Mouse (Mus musculus) right cerebral cortex, postnatal 4 days (tissue): ENCODE data around the gene Col6a3.

ENCODE experiments used
- DNase-seq: peaks from one replicate; pipeline ENCODE4 v3.0.0-alpha.2; 2022

The Col6a3 gene

GRCm38 (mm10) chr1:90793368-90793767 lies 50.4 kb downstream of the Col6a3 start:
- DNase-seq = no peak

- no peak for DNase-seq
Observed at GRCm38 (mm10) chr1:90790925-90791324, 52.8 kb downstream of the Col6a3 start.

GRCm38 (mm10) chr1:90789506-90789905 lies 54.3 kb downstream of the Col6a3 start:
- DNase-seq = no peak

DNA sequence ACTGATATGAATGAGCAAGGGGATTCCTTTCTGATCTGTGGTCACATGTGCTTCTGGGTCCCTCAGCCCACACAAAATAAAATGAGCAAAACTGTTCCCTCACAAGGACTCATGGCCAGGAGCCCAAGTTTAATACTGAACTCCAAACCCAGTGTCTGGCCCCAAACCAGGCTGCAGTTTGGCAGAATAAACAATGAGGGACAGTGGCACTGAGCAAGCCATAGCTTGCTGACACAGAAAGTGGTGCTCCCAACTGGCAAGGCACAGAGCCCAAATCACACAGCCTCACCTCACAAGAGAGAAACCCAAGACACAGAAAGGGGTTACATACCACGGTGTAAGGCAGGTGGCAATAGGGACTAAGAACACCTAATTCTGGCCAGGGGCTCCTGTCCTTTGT lies 63.3 kb downstream of the Col6a3 start:
- no peak for DNase-seq

DNA sequence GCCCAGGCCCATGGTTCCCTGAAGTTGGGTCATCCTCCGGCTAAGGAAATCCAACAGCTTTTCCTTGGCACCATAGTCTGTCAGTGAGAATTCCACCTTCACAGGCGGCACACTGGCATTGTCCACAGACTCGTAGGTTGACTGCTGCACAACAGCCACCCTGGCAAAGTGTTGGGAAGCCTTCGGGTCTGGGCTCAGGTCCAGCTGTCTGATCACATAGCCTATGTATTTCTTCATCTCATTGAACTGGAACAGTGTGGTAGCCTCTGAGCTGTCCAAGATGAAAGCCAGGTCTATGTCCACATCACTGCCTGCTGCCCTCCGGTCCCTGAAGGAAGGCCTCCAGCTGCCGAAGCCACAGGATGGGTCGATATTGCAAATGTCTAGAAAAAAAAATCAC lies 64.7 kb downstream of the Col6a3 start:
- DNase-seq = no peak

- peak; percentile 33 for DNase-seq
Observed at GRCm38 (mm10) chr1:90775477-90776241, 68.1 kb downstream of the Col6a3 start.

DNA sequence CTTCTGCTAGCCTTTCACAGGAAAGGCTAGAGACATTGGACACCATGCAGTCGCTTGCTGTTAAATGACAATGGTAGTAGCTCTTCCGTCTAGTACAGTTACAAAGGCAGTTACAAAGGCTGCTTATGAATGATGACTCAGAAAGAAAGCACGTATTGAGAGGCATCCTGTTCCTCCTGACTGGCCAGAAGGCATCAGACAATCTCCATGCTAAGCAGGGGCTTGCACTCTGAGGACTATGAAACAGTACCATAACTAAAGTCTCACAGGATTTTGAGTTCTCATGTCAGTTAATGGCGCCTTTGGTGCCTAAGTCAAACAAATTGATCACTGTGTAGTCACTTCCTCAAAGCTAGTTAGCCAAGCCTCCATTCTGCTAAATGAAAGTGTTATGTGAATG lies 72.6 kb downstream of the Col6a3 start:
- no peak for DNase-seq

DNA sequence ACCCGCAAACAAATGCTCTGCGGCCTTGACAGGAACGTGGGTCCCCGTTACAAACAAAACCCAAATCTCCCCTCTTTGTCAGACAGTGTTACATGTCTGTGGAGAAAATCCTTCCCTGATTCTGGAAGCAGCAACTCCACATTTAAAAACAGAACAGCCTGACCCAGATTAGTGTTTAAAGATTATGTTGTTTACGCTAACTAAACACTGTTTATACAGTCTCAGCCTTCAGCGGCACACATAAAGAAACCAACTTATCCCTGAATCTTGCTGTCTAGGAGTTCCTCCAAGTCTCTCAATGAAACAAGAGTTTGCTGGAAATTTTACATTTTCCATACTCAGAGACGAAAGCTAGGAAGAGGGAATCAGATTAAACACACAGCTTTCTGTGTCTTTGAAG lies 73.7 kb downstream of the Col6a3 start:
- no peak for DNase-seq

- DNase-seq = no peak
Observed at GRCm38 (mm10) chr1:90769301-90769700, 74.5 kb downstream of the Col6a3 start.

- DNase-seq = no peak
Observed at GRCm38 (mm10) chr1:90758091-90758673, 85.6 kb downstream of the Col6a3 start.

- DNase-seq = peak; percentile 47
Observed at GRCm38 (mm10) chr1:90753869-90754563, 89.8 kb downstream of the Col6a3 start.

DNA sequence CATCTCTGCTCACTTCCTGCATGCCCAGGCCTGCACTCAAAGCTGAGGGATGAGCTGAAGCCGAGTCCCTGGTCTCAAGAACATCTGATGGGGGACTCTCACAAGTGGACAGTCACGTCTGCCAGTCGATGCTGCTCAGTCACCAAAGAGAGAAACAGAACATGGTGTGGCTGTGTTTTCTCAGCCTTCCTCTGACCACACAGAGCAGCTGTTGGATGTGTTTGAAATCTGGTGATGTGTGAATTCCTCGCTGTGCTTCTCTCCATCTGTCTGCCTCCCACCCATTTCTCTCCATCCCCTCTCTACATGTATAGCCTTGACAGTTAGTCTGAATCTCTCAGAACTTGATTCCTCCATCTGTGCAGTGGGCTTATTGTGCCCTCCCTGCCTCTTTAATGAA lies 92.5 kb downstream of the Col6a3 start:
- no peak for DNase-seq

DNA sequence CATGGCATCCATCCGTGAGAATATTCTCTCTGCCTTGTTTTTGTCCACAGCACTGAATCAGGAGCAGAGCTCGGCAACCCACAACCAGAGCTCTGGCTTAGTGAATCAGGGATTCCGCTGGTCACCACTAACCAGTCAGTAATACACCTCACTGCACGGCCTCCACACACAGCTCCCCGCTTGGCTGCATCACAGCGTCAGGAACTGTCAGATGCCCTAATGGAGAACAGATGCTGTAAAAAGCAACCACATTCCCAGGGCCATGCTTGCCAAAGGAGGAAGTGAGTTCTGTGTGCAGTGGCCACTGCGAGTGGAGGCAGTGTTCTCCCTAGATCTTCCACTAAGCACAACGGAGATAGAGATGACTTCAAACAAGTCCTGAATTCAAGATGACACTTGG lies 93.6 kb downstream of the Col6a3 start:
- no peak for DNase-seq

DNA sequence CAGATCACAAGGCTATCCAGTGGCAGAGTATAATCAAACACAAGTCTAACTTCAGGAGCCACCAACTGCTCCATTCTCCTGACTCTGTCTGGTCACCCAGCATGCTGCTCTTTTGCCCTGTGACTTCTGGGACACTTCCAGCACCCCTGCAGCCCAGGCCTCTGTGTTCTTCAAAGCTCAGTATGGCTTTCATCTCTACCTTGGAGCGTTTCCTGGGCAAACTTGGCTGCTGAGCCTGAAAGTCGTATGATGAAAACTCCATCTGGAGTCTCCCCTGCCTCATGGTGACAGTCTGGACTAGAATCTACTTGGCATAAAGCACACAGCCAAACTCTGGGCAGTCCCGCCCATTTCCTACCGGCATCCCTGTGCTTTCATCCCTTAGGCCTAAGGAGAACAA lies 95.2 kb downstream of the Col6a3 start:
- DNase-seq = peak; percentile 27

- DNase-seq = peak; percentile 46
Observed at GRCm38 (mm10) chr1:90743941-90744386, 99.8 kb downstream of the Col6a3 start.

GRCm38 (mm10) chr1:90743445-90743844 lies 100.3 kb downstream of the Col6a3 start:
- no peak for DNase-seq

DNA sequence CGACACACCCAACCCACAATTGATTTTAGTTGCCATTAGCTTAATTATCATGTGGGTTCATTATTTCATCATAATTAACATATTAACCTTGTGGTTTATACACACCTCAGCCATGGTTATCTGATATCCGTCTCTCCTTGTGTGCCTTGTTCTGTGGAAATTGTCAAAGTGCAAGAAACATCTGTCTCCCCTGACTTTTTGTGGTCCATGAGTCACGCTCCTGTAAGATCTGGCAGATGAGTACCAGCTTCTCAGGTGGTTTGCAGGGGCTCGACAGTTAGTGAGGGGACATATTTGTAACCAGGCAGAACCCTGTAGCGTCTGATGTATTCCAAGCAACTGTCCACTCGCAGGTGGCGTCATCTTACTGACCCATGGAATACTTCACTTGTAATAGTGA lies 101.1 kb downstream of the Col6a3 start:
- no peak for DNase-seq

DNA sequence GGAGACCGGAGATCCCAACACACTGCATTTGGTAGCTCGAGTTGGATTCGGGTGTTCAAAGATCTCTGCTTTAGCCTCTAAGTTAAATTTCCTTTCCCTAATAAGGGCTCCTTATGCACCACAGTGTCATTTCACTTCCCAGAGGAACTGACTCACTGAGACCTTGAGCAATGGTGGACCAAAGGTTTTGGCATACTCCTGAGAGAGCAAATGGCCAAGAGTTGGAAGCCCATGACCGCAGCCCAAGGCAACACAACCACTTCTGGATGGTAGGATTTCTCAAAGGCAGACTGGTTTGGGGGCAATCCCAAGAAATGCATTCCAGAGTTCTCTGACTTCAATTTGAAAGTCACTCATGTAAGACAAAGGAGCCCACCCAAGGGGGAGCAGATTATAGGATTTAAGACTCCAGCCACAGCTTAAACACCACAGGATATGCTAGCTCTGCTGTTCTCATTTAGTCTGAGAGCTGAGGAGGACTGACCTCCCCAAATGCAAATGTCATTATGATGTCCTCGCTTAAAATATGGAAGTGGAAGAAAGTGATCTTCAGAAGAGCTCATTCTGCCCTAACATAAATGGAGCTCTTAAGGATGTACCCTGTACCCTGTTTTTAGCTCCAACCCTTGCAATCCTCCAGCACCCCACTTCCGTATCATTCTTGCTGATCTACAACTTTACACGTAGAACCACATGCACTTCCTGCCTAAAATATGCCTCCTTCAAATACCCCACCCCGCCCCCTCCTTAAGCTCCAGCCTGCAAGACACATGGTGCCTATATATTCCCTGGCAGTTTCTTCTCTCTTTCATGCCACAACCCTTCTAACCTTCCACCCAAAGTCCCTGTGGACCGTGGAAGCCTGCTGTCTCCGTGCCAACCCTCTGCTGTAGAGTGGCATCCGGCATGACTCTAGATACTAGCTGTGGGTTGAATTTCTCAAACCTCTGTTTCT lies 103.3 kb downstream of the Col6a3 start:
- no peak for DNase-seq

DNA sequence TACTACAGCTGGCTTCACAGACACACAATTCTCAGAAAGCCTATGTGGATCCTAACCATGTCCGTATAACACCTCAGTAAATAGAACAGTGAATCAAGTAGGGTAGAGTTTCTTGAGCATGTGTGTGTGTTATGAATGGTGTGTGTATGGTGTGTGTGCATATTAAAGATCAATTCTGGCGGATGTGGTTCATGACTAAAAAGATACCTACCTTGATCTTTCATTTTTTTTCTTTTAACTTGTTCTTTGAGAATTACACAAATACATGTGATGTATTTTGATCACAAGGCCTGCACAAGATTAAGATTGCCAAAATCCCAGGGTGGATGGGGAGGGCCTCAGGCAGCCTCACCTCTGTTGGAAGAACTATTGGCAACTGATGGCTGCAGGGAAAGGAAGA lies 104.9 kb downstream of the Col6a3 start:
- no peak for DNase-seq

DNA sequence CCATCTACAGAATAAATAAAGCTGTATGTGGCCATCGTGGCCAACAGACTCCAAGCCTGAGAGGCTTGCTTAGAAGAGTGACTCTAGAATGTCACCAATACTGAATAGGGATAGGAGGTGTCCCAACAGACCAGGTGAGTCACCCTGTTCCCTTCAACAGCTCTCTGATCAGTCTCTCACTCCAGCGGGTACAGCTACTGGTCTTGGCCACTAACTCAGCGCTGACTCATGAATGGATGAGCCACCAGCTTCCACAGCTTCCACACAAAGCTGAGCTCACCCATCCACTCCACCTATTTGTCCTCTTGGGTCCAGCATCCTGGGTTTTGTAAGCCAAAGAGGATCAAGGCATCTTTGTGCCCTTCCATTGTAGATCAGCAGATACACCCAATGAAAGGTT lies 114.3 kb downstream of the Col6a3 start:
- DNase-seq = no peak

- no peak for DNase-seq
Observed at GRCm38 (mm10) chr1:90723754-90724153, 120.0 kb downstream of the Col6a3 start.

- DNase-seq = no peak
Observed at GRCm38 (mm10) chr1:90723325-90723724, 120.4 kb downstream of the Col6a3 start.

- no peak for DNase-seq
Observed at GRCm38 (mm10) chr1:90722021-90722420, 121.8 kb downstream of the Col6a3 start.
